Mouse (Mus musculus) liver, embryonic 15.5 days (tissue): Measurements from ENCODE around the gene Ngf. TPM values are rescaled to one million over a fixed set of nuclear protein-coding genes. Genes with fewer than 3 reads are reported as not detected.

Experiments
- ATAC-seq: fragments of 200-750 bp; cut with Nextera tagmentation; 2 replicates; pipeline ENCODE4 v1.8.0; 2017; ENCODE audit warnings: moderate number of reproducible peaks, mild to moderate bottlenecking, moderate library complexity; ENCODE audit not compliant: insufficient read depth
- H3K27ac ChIP-seq: fragments of 300-500 bp; sonication (generic); replicated peaks from 2 replicates; pipeline ENCODE4 v1.5.1; 2015; ENCODE audit warnings: mild to moderate bottlenecking, inconsistent platforms
- H3K27me3 ChIP-seq: fragments of 300-500 bp; sonication (generic); 2 replicates; pipeline ENCODE4 v1.6.1; 2015; ENCODE audit warnings: mild to moderate bottlenecking, inconsistent platforms
- H3K36me3 ChIP-seq: fragments of 300-500 bp; sonication (generic); replicated peaks from 2 replicates; pipeline ENCODE4 v1.6.1; 2015; ENCODE audit warnings: moderate library complexity, mild to moderate bottlenecking, inconsistent platforms
- H3K4me1 ChIP-seq: fragments of 300-500 bp; sonication (generic); replicated peaks from 2 replicates; pipeline ENCODE4 v1.6.1; 2015; ENCODE audit warnings: inconsistent platforms
- H3K4me2 ChIP-seq: fragments of 300-500 bp; sonication (generic); 2 replicates; pipeline ENCODE4 v1.6.1; 2015; ENCODE audit warnings: moderate library complexity, mild to moderate bottlenecking, inconsistent platforms
- H3K4me3 ChIP-seq: fragments of 300-500 bp; sonication (generic); replicated peaks from 2 replicates; pipeline ENCODE4 v1.5.1; 2015; ENCODE audit warnings: mild to moderate bottlenecking, inconsistent platforms
- H3K9ac ChIP-seq: fragments of 300-500 bp; sonication (generic); 2 replicates; pipeline ENCODE4 v1.6.1; 2015; ENCODE audit warnings: moderate library complexity, mild to moderate bottlenecking, inconsistent platforms
- H3K9me3 ChIP-seq: fragments of 300-500 bp; sonication (generic); replicated peaks from 2 replicates; pipeline ENCODE4 v1.6.1; 2016; ENCODE audit warnings: inconsistent platforms
- WGBS: fragments of 180-500 bp; shearing (Covaris S2); methylation state at CpG from one replicate; pipeline ENCODE4 v1.1.7; 2015; ENCODE audit warnings: mixed read lengths; ENCODE audit not compliant: insufficient replicate concordance; 5-methylcytosine and 5-hydroxymethylcytosine counted together
- polyA plus RNA-seq: library from polyadenylated mRNA; unstranded; fragments of >200 nt; fragmentation: Nextera tagmentation; extraction: Ambion mirVana; gene quantifications from 2 replicates; pipeline ENCODE4 v1.2.1, GENCODE M21; 2015

The Ngf gene
- polyA plus RNA-seq, 1 experiment from 2014 or later: 0.30 TPM

- 43% methylated on average over 1 of the region's 1 CpGs for WGBS
- no peak overlapping the region for H3K27ac ChIP-seq
- H3K4me2 ChIP-seq: no peak overlapping the region
- H3K4me1 ChIP-seq: no peaks in the 10 kb centered on the region
- no peak overlapping the region for H3K9ac ChIP-seq
- no peak for ATAC-seq
- no peaks in the 10 kb centered on the region for H3K9me3 ChIP-seq
- H3K4me3 ChIP-seq: no peak overlapping the region
- no peaks in the 10 kb centered on the region for H3K36me3 ChIP-seq
- H3K27me3 ChIP-seq: no peaks in the 10 kb centered on the region
These were observed 86.4 kb downstream of the Ngf start for GRCm38 (mm10) chr3:102556108-102556507.

GRCm38 (mm10) chr3:102556645-102557044 is 86.9 kb downstream of the Ngf start:
- Histone ChIP-seq H3K4me2 (no peak overlapping the region), H3K27me3 (no peaks in the 10 kb centered on the region), H3K9me3 (no peaks in the 10 kb centered on the region), H3K9ac (no peak overlapping the region), H3K4me1 (no peaks in the 10 kb centered on the region), H3K36me3 (no peaks in the 10 kb centered on the region), H3K27ac (no peak overlapping the region), H3K4me3 (no peak overlapping the region)
- ATAC-seq: no peak
